Mouse (Mus musculus): ENCODE results near the gene Gpr22.

Gene Gpr22

GRCm38 (mm10) chr12:31713600-31713999 lies at the start of gene Gpr22:
TSS of gene Gpr22 (minus strand) at chr12:31713947.
- DNase-seq (ENCODE audit: low read depth, low spot score): no peak

GRCm38 (mm10) chr12:31755885-31756755 lies 42.4 kb upstream of the Gpr22 start:
- DNase-seq (ENCODE audit: low read depth, low spot score): peak; percentile 68

DNA sequence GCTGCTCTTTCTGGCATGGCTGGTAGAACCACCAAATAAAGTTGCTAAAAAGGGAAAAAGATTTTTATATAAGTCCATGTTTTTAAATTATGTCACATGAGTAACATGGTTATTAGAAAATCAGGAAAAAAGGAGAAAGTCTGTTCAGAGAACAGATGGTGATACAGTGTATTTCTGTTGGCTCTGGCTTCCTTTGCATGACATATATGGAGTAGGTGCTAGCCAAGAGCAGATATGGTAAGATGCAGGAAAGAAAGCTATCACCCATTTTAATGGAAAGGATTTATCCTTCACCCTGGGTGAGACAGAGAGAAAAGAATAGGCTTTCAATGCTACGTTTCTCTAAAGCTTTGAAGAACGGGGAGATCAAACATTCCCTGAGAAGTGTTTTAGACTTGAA lies 40.7 kb upstream of the Gpr22 start:
- no peak for DNase-seq (ENCODE audit: low read depth, low spot score)

DNA sequence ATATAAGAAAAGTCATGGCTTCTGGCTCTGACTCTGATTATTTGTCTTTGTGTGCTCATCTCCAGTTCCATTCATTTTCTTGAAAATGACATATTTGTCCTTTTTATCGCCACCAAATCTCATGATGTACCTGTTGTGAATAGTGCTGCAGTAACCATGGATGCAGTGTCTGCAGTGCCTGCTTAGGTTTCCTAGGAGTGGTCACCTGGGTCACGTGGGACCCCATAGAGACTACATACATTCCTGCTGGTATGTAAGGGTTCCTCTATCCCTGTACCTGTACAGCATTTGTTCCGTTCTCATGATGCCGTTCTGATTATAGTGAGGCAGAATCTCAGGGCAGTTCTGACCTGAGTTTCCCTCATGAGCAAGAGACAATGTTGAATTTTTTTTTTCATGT lies 36.1 kb upstream of the Gpr22 start:
- no peak for DNase-seq (ENCODE audit: low read depth, low spot score)

DNA sequence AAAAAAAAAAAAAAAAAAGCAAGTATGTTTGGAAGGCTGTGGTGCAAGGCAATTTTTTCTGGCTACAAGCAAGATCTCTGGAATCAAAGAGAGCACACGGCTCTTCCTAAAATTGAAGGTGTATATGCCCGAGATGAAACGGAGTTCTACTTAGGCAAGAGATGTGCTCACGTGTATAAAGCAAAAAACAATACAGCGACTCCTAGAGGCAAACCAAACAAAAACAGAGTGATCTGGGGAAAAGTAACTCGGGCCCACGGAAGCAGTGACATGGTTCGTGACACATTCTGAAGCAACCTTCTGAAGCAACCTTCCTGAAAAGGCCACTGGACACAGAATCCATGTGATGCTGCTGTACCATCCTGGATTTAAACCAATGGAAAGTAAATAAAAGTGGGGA lies 33.6 kb upstream of the Gpr22 start:
- DNase-seq (ENCODE audit: low read depth, low spot score): no peak

DNA sequence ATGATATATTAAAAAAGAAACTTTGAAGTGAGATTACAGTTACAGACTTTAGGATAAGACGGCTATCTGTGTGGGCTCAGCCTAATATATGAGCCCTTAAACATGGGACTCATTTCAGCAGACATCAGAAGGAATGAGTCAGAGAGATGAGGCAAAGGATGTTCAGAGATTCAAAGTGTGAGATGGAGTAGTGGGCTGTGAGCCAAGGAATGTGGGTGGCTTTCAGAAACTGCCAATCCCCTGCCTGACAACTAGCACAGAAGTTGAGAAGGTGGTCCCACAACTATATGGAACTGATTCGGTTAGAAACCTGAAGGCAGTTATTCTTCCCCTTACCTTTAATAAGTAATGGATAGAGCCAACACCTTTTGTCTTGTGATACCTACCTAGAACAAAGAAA lies 20.9 kb upstream of the Gpr22 start:
- DNase-seq (ENCODE audit: low read depth, low spot score): no peak

DNA sequence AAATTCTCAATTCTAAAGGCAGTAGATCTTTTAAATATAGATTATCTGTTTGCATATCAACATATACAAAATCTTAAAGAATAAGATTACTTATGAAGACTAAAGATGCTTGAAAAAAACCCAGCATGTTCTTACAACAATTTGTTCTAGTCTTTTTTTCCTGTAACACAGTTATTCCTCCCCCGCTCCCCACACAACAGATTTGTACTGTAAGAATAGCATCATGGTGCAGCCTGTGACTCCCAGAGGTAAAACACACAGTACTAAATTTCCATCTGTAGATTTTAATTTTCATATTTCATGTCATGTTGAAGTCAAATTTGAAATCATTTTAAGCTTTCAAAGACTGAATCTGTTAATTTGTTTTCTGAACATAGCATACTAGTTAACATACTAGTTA lies 16.4 kb upstream of the Gpr22 start:
- no peak for DNase-seq (ENCODE audit: low read depth, low spot score)

DNA sequence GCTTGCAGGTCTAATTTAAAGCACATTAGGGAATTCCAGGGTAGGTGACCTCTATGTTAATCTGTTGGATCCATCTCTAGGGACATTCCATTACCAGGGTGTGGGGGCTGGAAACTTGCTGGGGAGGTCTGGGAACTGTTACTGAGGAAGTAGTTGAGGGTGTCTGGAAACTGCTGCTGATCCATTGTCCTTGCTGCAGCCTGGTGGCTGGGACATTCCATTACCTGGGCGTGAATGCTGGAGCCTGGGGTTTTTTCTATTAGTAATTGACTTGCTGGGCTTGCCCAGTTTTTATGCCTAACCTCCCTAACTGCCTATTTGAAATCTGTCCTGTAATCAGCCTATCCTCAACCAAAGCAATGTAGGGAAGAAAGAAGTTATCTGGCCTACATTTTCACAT lies 13.0 kb upstream of the Gpr22 start:
- no peak for DNase-seq (ENCODE audit: low read depth, low spot score)

DNA sequence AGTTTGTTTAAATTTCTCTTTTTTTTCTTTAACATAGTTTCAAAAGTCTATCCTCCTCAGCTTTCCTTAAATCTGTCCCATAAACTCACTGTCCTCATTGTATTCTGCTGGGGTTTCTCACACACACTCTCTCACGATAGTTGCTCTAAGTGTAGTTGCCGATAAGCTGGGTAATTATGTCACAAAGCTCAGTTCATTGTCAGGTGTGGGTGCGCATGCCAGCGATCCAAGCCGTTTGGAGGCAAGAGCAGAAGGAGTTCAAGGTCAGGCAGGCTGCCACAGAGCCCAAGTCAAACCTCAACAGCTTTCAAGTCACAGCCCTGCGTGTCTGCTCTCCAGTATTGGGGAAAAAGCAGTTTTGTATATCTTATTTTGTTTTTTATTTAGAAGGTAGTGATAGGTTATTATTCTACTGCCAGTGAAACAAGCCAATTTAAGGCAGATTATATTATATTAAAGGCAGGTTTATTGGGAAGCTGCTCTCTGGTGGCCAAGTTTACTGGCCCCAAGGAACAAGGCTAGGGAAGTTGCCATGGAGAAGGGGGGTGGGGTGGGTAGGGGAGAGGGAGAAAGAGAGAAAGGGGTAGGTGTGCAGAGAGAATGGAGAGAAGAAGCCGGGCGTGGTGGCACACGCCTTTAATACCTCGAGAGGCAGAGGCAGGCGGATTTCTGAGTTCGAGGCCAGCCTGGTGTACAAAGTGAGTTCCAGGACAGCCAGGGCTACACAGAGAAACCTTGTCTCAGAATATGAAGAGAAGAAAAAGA lies 11.9 kb upstream of the Gpr22 start:
- no peak for DNase-seq (ENCODE audit: low read depth, low spot score)

- no peak for DNase-seq (ENCODE audit: low read depth, low spot score)
Observed at GRCm38 (mm10) chr12:31724576-31724975, 10.8 kb upstream of the Gpr22 start.

GRCm38 (mm10) chr12:31719586-31720275 lies 6.0 kb upstream of the Gpr22 start:
- peak; percentile 36 for DNase-seq (ENCODE audit: low read depth, low spot score)

- no peak for DNase-seq (ENCODE audit: low read depth, low spot score)
Observed at GRCm38 (mm10) chr12:31714070-31714469, 323 bp upstream of the Gpr22 start.

- DNase-seq (ENCODE audit: low read depth, low spot score): no peak
Observed at GRCm38 (mm10) chr12:31712727-31713126, 1.0 kb downstream of the Gpr22 start.

GRCm38 (mm10) chr12:31712233-31712632 lies 1.5 kb downstream of the Gpr22 start:
- DNase-seq (ENCODE audit: low read depth, low spot score): no peak

DNA sequence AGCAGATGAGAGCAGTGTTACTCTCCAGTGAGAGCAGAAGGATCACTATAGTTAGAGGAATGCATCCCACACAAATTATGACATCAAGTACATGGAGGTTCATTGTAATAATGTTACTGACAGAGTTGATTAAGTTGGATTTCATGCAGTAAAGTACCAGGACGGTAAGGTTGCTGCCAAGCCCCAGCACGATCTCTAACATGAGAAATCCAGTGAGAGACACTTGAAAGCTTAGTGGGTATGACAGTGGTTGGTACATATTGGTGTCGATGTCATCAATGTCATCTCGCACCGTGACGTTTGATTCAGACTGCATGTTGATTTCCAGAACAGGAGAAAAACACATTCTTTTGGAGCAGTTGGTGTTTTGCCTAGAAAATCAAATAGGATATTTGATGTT lies 4.1 kb downstream of the Gpr22 start:
- DNase-seq (ENCODE audit: low read depth, low spot score): no peak

- DNase-seq (ENCODE audit: low read depth, low spot score): no peak
Observed at GRCm38 (mm10) chr12:31707531-31707930, 6.2 kb downstream of the Gpr22 start.

- DNase-seq (ENCODE audit: low read depth, low spot score): no peak
Observed at GRCm38 (mm10) chr12:31706168-31706567, 7.6 kb downstream of the Gpr22 start.

DNA sequence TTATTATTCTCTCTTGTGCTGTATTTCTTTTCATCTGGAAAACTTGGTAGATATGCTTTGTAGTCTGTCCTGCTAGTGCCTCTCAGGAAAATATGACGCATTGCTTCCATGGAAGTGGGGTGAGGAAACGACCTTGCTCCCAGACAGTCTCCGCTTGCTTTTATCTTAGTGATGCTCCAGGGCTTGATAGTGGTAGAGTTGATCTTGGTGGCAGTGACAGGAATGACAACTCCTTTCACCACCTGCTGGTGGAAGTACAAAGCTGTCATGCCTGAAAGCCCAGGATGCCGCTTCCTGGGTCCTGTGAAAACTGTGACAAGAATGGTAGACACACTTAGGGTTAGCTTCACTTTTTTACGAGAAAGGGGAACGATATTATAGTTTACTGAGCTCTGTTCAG lies 9.8 kb downstream of the Gpr22 start:
- DNase-seq (ENCODE audit: low read depth, low spot score): peak; percentile 19

DNA sequence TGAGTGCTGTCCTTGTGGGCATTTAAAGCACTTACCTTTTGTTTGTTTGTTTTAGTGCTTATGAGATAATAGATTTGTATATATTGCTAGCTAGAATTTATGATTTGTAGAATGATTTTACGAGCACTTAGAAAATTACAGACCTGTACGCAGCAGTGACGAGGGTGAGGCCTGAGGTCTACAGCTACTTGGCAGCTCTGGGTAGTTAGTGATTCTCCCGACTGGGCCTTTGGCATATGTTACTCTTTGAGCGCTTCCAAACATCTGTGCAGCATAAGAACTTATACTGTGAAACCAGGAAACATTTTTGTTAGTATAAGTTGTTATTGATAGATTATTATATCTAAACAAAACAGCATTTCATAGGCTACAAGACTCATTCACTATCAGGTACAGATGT lies 12.3 kb downstream of the Gpr22 start:
- no peak for DNase-seq (ENCODE audit: low read depth, low spot score)

DNA sequence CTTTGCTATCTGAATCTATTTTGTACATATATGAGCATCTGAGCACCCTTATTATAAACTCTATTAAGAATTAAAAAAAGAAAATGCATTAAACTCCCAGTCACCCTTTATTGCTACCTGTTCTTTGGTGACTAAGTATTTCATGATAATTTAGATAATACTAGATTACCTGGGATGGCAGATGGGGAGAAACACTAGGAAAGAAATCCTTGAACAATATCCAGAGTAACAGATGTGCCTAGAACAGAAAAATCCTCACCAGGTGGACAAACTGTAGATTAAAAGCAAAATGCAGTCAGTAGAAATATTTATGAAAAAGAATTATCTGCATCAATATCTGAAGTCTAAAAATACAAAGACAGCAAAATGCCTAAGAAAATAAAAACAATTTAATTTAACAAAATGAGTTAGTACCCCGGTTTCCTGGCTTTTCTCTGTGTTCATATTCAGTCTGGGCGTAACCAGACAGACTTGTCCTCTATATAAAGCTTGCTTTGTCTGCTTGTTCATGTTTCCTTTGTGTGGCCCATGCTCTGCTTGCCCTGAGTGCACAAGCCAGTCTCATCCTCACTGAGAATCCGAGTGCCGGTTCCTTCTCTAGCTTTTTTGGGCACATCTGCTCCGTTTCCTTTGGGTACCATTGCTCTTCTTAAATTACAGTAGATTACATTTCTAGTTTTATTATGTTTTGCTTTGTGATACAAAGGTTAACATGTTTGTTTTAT lies 13.0 kb downstream of the Gpr22 start:
- no peak for DNase-seq (ENCODE audit: low read depth, low spot score)

GRCm38 (mm10) chr12:31693278-31693677 lies 20.5 kb downstream of the Gpr22 start:
- DNase-seq (ENCODE audit: low read depth, low spot score): no peak

- DNase-seq (ENCODE audit: low read depth, low spot score): no peak
Observed at GRCm38 (mm10) chr12:31686679-31687078, 27.1 kb downstream of the Gpr22 start.

Data from A20 (cell line).